Mouse (Mus musculus) lung, adult 2 months (tissue): ENCODE measurements around the gene Cdkn1b. TPM values are rescaled to one million over a fixed set of nuclear protein-coding genes. Genes with fewer than 3 reads are reported as not detected.

ENCODE experiments used
- DNase-seq: peaks from one replicate; pipeline ENCODE4 v3.0.0; 2022
- H3K4me1 ChIP-seq: fragments of 200-500 bp; 2 replicates; pipeline ENCODE4 v1.6.1; 2011; ENCODE audit warnings: low read length; ENCODE audit not compliant: control insufficient read depth, insufficient read depth
- H3K4me3 ChIP-seq: fragments of 200-500 bp; replicated peaks from 2 replicates; pipeline ENCODE3; 2011; ENCODE audit warnings: low read depth, mild to moderate bottlenecking, control low read depth, low read length; ENCODE audit errors: extremely low read depth
- CTCF ChIP-seq: fragments of 200-500 bp; IDR thresholded peaks from 2 replicates; pipeline ENCODE4 v1.5.1; 2011; ENCODE audit warnings: mild to moderate bottlenecking, low read length, control low read depth; ENCODE audit not compliant: insufficient read depth
- POLR2A ChIP-seq: fragments of 200-500 bp; IDR thresholded peaks from 2 replicates; pipeline ENCODE4 v1.6.1; 2011; ENCODE audit warnings: low read depth, mild to moderate bottlenecking, control low read depth, low read length, borderline replicate concordance; ENCODE audit errors: extremely low read depth
- WGBS: fragments of 180-500 bp; shearing (Covaris S2); methylation state at CpG from one replicate; pipeline ENCODE4 v1.1.7; 2018; 5-methylcytosine and 5-hydroxymethylcytosine counted together
- polyA plus RNA-seq: library from polyadenylated mRNA; depleted of rRNA; stranded (reverse); fragments of >200 nt; gene quantifications from 2 replicates; pipeline ENCODE4 v1.2.3, GENCODE M21; 2012

Cdkn1b gene
- polyA plus RNA-seq, 1 experiment, result 26.9 TPM

DNA sequence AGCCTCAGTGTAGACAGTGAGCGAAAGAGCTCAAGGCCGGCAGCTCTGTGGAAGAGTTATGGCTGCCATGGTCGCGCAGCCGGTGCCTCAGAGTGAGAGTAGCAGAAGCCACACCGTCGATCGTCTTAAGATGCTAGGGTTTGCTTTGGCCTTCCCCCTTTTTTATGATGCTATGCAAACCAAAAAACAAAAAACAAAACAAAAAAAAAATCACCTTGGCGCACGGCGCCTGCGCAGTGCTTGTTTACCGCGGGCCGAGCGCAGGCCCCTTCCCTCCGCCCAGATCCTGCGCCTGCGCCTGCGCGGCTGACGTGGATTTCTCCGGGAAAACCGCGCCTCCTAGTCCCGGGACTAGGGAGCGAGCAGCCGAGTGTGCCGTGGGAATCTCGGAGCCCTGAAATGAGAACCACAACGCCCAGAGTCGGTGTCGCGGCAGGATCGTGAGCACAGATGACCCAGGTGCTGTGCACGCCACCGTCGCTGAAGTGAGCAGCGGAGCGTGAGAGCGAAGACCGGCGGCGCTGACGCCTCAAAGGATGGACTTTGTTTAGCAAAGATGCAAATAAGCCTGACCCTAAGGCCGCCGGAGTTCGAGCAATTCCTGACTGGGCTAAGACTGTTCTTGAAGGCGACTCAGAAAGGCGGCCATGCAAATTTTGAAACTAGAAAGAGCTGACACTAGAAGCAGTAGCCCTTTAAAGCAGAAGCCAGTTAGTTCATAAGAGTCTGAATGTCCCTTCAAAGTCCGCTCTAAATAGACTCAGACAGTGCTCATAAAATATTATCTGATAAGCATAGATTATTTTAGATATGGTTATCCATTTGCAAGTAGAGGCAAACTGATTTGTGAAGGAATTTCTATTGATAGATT, 21.9 kb upstream of the Cdkn1b start, which contains the start of gene Gpr19:
Gene Gpr19 (minus strand): TSS at position 484 of the 871 bp plus-strand sequence.
- TF ChIP-seq CTCF (no peak), POLR2A (peak; percentile 99)
- Histone ChIP-seq H3K4me3 (peak within 1 kb of the TSS; percentile 94), H3K4me1 (no peaks in the 10 kb centered on the region)
- DNase-seq, result peak; percentile 91
- WGBS, result under 1% methylated on average over 51 of the region's 51 CpGs

DNA sequence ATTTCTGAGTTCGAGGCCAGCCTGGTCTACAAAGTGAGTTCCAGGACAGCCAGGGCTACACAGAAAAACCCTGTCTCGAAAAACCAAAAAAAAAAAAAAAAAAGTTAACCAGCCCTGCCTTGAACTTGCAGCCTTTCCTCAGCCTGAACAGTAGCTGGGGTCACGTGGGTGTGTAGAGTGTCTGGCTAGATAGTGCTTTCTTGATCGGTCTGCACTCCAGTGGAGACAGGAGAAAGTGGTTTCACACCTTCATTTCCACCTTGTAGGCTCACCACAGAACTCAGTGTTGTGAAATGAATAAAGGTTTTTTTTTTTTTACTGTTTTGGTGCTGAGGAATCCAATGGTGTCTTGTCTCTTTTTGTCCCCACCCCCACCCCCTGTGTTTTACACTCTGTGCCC, 16.8 kb upstream of the Cdkn1b start:
- no peaks in the 10 kb centered on the region for H3K4me1 ChIP-seq
- H3K4me3 ChIP-seq, result no peak overlapping the region
- WGBS, result 78% methylated on average over 4 of the region's 4 CpGs
- DNase-seq, result no peak
- TF ChIP-seq POLR2A (no peak), CTCF (no peak)

DNA sequence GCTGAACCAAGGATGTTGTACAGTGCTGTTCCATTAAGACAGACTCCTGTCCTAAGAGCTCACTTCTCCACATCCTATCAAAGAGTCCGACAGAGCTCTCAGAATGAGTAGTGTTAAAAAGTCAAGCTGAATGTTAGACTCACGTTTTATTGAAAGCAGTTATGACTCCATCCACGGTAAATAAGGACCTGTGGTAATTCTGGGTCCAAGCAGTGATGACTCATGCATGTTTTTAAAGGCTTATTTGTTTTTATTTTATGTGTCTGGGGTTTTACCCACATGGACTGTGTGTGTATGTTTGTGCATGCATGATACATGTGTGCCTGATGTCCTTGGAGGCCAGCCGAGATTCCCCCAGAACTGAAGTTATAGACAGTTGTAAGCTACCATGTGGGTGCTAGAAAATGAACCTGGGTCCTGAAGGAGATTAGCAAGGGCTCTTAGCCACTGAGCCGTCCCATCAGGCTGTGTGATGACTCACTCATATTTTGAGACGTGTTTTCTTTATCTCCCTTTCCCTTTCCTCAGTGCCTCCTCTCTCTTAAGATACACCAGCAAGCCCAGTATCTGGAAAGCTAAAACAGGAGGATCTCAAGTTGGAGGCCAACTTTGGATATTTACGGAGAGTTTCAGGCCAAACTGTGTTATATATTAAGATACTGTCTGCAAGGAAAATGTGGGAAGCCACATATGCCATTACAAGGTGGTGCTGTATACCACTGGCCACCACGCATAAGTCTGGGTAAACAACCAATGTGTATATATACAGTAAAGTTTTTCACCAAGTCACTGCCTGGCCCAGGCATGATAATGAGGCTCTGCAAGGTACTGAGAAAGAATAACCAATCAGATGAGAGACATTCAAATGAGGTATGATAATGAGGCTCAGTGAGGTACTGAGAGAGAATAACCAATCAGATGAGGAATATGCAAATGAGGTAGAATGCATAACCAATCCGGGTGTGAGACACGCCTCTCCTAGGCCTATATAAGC, 16.0 kb upstream of the Cdkn1b start:
- Histone ChIP-seq H3K4me1 (no peaks in the 10 kb centered on the region), H3K4me3 (no peak overlapping the region)
- no peak for DNase-seq
- WGBS, result 85% methylated on average over 10 of the region's 10 CpGs
- TF ChIP-seq POLR2A (no peak), CTCF (no peak)

DNA sequence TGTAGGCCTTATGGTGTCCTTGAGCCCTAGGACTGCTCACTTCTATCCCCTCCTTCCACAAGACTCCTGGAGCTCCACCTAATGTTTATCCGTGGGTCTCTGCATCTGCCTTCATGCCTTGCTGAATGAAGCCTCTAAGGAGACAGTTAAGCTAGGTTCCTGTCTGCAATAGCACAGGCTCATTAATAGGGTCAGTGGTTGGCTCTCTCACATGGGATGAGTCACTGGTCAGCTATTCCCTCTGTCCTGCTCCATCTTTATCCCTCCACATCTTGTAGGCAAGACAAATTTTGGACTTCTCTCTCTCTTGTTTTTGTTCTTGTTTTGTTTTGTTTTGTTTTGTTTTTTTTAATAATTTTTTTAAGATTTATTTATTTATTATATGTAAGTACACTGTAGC, 14.4 kb upstream of the Cdkn1b start:
- TF ChIP-seq CTCF (no peak), POLR2A (no peak)
- DNase-seq, result no peak
- H3K4me3 ChIP-seq, result no peak overlapping the region
- 74% methylated on average over 1 of the region's 1 CpGs for WGBS
- no peaks in the 10 kb centered on the region for H3K4me1 ChIP-seq

DNA sequence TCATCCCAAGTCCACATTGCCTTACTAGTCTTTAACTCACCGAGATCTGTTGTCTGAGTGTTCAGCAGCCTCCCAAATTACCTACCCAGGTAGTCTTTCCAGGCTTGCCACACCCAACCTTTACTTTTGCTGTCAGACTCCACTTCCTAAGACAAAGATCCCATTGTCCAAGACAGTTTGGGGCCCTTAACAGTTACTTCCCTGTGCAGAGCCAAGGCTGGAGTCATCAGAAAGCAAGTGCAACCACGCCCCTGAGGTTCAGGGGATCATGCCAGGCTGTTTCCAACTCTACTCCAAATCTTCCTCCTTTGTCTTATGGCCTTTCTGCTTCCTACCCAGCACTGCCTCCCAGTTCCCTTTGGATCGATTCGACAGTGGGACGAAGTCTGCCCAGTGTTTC, 5.7 kb upstream of the Cdkn1b start:
- TF ChIP-seq POLR2A (no peak), CTCF (no peak)
- Histone ChIP-seq H3K4me1 (no peaks in the 10 kb centered on the region), H3K4me3 (no peak overlapping the region)
- no peak for DNase-seq
- WGBS, result 90% methylated on average over 5 of the region's 5 CpGs

DNA sequence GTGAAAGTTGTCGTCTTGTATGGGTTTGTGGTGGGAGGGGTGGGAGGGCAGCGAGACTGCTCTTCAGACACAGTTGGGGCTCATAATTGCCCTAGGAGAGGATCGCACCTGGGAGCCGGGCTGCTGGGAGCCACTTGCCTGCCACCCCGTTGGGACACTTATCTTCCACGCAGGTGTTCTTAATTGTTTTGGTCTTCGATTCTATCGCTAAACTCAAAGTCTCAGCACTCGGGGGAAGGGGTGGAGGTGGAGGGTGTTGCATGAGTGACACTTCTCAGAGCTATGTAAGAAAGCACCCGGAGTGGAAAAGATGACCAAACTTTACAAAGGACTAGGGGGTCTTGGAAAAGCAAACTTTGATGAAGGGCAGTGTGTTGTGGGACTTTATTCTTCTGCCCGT, 3.6 kb upstream of the Cdkn1b start:
- Histone ChIP-seq H3K4me3 (peak overlapping the region; percentile 53), H3K4me1 (no peaks in the 10 kb centered on the region)
- peak; percentile 20; the same call in 1 of the 2 replicates for TF ChIP-seq POLR2A
- no peak for TF ChIP-seq CTCF
- 1% methylated on average over 11 of the region's 11 CpGs for WGBS
- peak; percentile 60 for DNase-seq

DNA sequence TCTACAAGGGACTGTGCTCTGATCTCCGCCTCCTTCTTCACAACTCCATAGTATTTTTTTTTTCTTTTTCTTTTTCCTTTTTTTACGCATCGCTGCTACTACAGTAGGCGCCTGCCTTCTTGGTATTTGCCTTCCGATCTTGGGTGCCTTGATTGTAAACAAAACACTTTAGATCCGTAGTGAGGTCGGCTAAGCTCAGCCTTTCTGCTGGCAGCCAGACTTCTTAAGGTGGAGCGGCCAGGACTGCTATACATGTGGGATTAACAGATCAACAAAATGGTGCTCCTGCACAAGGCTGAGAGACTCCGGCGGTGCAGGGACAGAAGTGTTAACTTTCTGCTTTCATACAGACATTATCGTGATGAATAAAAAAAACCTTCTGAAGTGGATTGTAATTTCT, 3.1 kb upstream of the Cdkn1b start:
- peak overlapping the region; percentile 53 for H3K4me3 ChIP-seq
- 1% methylated on average over 11 of the region's 11 CpGs for WGBS
- no peak for TF ChIP-seq CTCF
- peak; percentile 41; the same call in 1 of the 2 replicates for TF ChIP-seq POLR2A
- DNase-seq, result peak; percentile 73
- no peaks in the 10 kb centered on the region for H3K4me1 ChIP-seq

DNA sequence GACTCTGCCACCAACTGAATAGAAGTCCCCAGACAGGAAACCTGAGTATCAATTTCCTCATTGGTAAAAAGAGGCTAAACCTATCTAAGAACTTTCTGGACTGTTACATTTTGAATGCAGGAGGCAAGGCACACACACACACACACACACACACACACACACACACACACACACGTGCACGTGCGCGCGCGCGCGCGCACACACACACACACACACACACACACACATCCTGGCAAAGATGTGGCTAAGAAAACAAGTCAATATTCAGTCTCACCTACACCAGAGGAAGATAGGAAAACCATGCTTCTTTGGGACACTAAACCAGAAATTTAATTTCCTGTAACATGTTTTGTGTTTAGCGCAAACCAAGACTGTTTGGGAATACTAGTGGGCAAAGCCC, 1.4 kb upstream of the Cdkn1b start:
- no peak for TF ChIP-seq CTCF
- TF ChIP-seq POLR2A, result no peak
- no peak overlapping the region for H3K4me3 ChIP-seq
- no peak for DNase-seq
- H3K4me1 ChIP-seq, result no peaks in the 10 kb centered on the region
- 96% methylated on average over 10 of the region's 10 CpGs for WGBS

DNA sequence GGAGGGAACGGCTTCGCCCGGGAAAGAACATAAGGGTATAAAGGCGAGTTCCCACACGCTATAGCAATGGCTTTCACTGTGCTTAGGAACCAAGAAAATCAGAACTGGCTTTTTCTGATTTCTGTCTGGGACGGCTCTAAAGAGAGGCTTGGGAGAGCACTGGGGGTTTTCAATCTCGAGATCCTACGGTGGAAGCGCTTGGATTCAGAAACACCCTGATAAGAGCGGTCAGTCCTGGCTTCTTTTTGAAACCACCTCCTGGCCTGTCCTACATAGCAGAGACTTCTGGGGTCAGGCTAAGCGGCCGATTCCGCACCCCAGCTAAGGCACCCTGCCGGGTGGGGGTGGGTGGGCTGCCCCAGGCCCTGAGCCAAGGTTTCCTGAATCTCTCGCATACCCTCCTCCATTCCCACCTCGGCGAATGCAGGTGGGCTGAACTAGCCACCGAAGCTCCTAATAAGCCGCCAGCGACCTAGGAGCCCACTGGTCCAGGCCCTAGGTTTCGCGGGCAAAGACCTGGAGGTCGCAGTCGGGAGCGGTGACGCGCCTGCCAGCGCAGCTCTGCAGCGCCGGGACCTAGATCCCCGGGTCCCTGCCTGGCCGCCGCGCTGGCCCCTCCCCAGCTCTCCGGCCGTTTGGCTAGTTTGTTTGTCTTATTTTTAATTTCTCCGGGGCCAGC, 551 bp upstream of the Cdkn1b start:
- no peak for DNase-seq
- TF ChIP-seq POLR2A (peak; percentile 64; the same call in 1 of the 2 replicates), CTCF (no peak)

More for the DNA sequence above, 551 bp upstream of the Cdkn1b start:
- no peaks in the 10 kb centered on the region for H3K4me1 ChIP-seq
- H3K4me3 ChIP-seq, result peak overlapping the region; percentile 86
- 9% methylated on average over 37 of the region's 37 CpGs for WGBS
